ENCODE assay signal across 26 mouse cellular contexts in genomic region chr16:72538171-72538570, GRCm38 (mm10).
DNase-seq lines count a peak whose midpoint lies in the region; ATAC-seq and TF ChIP-seq lines count a peak whose summit lies in the region.
"Had no signal": no experiment of that assay in that cellular context is flagged by ENCODE, and none has a peak within 500 bp of the region (broad histone marks: within the 10 kb centered on the region; RNA-seq: fewer than 3 reads in every experiment).

No protein-coding gene starts in this region.

- no peaks in the 10 kb centered on the region for H3K27me3 ChIP-seq in kidney, embryonic 15.5 days
- no peaks in the 10 kb centered on the region for H3K27me3 ChIP-seq in lung, embryonic 16.5 days (ENCODE audit: control insufficient read depth, insufficient read depth, low read depth, low read length)
- H3K27me3 ChIP-seq in lung, postnatal 0 days (replicated peaks; ENCODE audit: insufficient read depth, low read length) = no peaks in the 10 kb centered on the region
- H3K27me3 ChIP-seq: CH12.LX; embryonic facial prominence, embryonic 12.5 days; forebrain, embryonic 13.5 days; forebrain, embryonic 15.5 days; Patski had no signal

- TF ChIP-seq CTCF in lung, postnatal 0 days (IDR thresholded peaks at IDR 0.05) = no peak

- H3K27ac ChIP-seq in kidney, embryonic 15.5 days = no peak overlapping the region
- H3K27ac ChIP-seq in lung, embryonic 16.5 days (ENCODE audit: low read length) = no peak overlapping the region
- H3K27ac ChIP-seq in lung, postnatal 0 days (ENCODE audit: low read length) = no peak overlapping the region
- H3K27ac ChIP-seq: embryonic facial prominence, embryonic 10.5 days; embryonic facial prominence, embryonic 12.5 days; forebrain, embryonic 13.5 days; forebrain, embryonic 15.5 days had no signal

- no peaks in the 10 kb centered on the region for H3K36me3 ChIP-seq in kidney, embryonic 15.5 days
- no peaks in the 10 kb centered on the region for H3K36me3 ChIP-seq in lung, embryonic 16.5 days (ENCODE audit: control insufficient read depth, insufficient read depth, low read length)
- no peaks in the 10 kb centered on the region for H3K36me3 ChIP-seq in lung, postnatal 0 days (ENCODE audit: insufficient read depth, low read length)
- H3K36me3 ChIP-seq: embryonic facial prominence, embryonic 10.5 days; embryonic facial prominence, embryonic 12.5 days; forebrain, embryonic 15.5 days; G1E had no signal

- H3K4me3 ChIP-seq in kidney, embryonic 15.5 days (replicated peaks) = no peak overlapping the region
- H3K4me3 ChIP-seq in lung, embryonic 16.5 days (ENCODE audit: low read length) = no peak overlapping the region
- H3K4me3 ChIP-seq in lung, postnatal 0 days (ENCODE audit: low read depth, low read length) = no peak overlapping the region
- H3K4me3 ChIP-seq: embryonic facial prominence, embryonic 10.5 days; embryonic facial prominence, embryonic 12.5 days; forebrain, embryonic 13.5 days; forebrain, embryonic 15.5 days had no signal

- no peak overlapping the region for H3K4me2 ChIP-seq in kidney, embryonic 15.5 days
- H3K4me2 ChIP-seq in lung, embryonic 16.5 days (ENCODE audit: low read depth, low read length) = no peak overlapping the region
- H3K4me2 ChIP-seq in lung, postnatal 0 days (replicated peaks; ENCODE audit: low read depth, low read length) = no peak overlapping the region
- H3K4me2 ChIP-seq: embryonic facial prominence, embryonic 12.5 days; forebrain, embryonic 13.5 days; forebrain, embryonic 15.5 days had no signal

- DNase-seq in embryo, embryonic 10 days (ENCODE audit: low spot score) = peak; percentile 21
- DNase-seq in embryo, embryonic 9.5 days (ENCODE audit: extremely low spot score) = no peak
- DNase-seq in kidney, postnatal 10 days = peak; percentile 6
- no peak for DNase-seq in lung, postnatal 0 days (ENCODE audit: low spot score)
- DNase-seq: adrenal gland, adult 8-10 months; adrenal gland, postnatal 14 days; adrenal gland, postnatal 36 days; B cell, adult 2 months; cerebellum, adult 11-12 months; cerebellum, adult 2 months; cerebellum, adult 9-10 months; cerebellum, postnatal 10 days; cerebellum, postnatal 25 days; embryo, embryonic 11 days; forebrain, postnatal 0 days had no signal

- no peak for TF ChIP-seq EP300 in lung, postnatal 0 days (IDR thresholded peaks at IDR 0.05)

- no peaks in the 10 kb centered on the region for H3K9me3 ChIP-seq in kidney, embryonic 15.5 days (replicated peaks)
- no peaks in the 10 kb centered on the region for H3K9me3 ChIP-seq in lung, embryonic 16.5 days (ENCODE audit: control insufficient read depth, low read length)
- H3K9me3 ChIP-seq in lung, postnatal 0 days (ENCODE audit: low read length) = no peaks in the 10 kb centered on the region
- H3K9me3 ChIP-seq: embryonic facial prominence, embryonic 10.5 days; embryonic facial prominence, embryonic 12.5 days; forebrain, embryonic 13.5 days; forebrain, embryonic 15.5 days had no signal

- no peaks in the 10 kb centered on the region for H3K4me1 ChIP-seq in kidney, embryonic 15.5 days
- no peaks in the 10 kb centered on the region for H3K4me1 ChIP-seq in lung, embryonic 16.5 days (replicated peaks; ENCODE audit: control insufficient read depth, insufficient read depth, low read length)
- H3K4me1 ChIP-seq in lung, postnatal 0 days (ENCODE audit: insufficient read depth, low read depth, low read length) = no peaks in the 10 kb centered on the region
- H3K4me1 ChIP-seq: embryonic facial prominence, embryonic 10.5 days; embryonic facial prominence, embryonic 12.5 days; forebrain, embryonic 13.5 days; forebrain, embryonic 15.5 days had no signal

- H3K9ac ChIP-seq in kidney, embryonic 15.5 days = no peak overlapping the region
- H3K9ac ChIP-seq in lung, embryonic 16.5 days (ENCODE audit: low read length) = no peak overlapping the region
- H3K9ac ChIP-seq in lung, postnatal 0 days (replicated peaks; ENCODE audit: low read depth) = no peak overlapping the region
- H3K9ac ChIP-seq: embryonic facial prominence, embryonic 12.5 days; forebrain, embryonic 13.5 days; forebrain, embryonic 15.5 days; forebrain, postnatal 0 days had no signal

- 46% methylated on average over 3 of the region's 3 CpGs for WGBS in kidney, embryonic 15.5 days
- WGBS in lung, embryonic 16.5 days = 44% methylated on average over 3 of the region's 3 CpGs
- WGBS in lung, postnatal 0 days = 39% methylated on average over 3 of the region's 3 CpGs

- no peak for ATAC-seq in kidney, embryonic 15.5 days (replicated peaks; ENCODE audit: low FRiP score)
- peak; percentile 68; the same call in 1 of the 2 replicates for ATAC-seq in lung, embryonic 16.5 days (ENCODE audit: low read depth)
- no peak for ATAC-seq in lung, postnatal 0 days
- ATAC-seq: activated CD4-positive, CD25-positive, alpha-beta regulatory T cell, adult 4 months; CD4-positive, CD25-positive, alpha-beta regulatory T cell, adult 4 months; forebrain, embryonic 13.5 days; forebrain, embryonic 15.5 days; forebrain, postnatal 0 days; Patski had no signal

Comparison
In these comparisons a context has a peak if more than half of its experiments do, and no peak if none do; other contexts are left out.
1. DNase-seq: peak in embryo, embryonic 10 days (single experiment) and kidney, postnatal 10 days (single experiment); none in embryo, embryonic 9.5 days (single experiment) and lung, postnatal 0 days (single experiment).